Mouse (Mus musculus) urinary bladder, postnatal 36 days (tissue): ENCODE measurements around the gene Nup214.

Source experiments
- DNase-seq, 2 experiments: peaks; one replicate each; pipeline ENCODE4 v3.0.0; 2022; ENCODE audit warnings: low spot score in 2 of 2, mixed read lengths in 1 of 2

Gene Nup214

DNA sequence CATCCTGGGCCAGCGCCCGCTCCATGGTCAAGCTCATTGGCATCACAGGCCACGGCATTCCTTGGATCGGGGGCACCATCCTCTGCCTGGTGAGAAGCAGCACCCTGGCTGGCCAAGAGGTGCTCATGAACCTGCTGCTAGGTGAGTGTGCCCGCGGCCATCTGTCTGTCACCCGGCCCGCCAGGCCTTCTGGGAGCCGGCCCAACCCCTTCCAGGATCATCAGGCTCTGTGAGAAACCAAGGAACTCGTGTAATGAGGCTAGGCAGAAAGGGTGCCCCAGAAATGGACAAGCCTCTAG lies 121.8 kb downstream of the Nup214 start:
- no peak for DNase-seq

DNA sequence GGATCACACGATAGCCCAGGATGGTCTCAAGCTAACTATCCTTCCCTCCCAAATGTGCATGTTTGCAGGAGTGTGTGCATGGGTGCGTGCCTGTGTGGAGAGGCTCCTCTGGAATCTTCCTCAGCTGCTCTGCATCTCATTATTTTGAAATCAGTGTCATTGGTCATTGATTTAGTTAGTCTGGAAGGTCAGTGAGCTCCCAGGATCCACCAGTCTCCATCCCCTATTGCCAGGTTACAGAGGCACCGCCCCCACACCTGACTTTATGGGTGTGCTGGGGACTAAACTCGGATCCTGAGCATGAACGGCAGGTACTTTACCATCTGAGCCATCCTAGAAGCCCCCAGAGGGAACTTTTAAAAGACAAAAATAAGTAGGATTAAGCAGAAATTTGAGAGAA lies 128.7 kb downstream of the Nup214 start:
- no peak for DNase-seq

DNA sequence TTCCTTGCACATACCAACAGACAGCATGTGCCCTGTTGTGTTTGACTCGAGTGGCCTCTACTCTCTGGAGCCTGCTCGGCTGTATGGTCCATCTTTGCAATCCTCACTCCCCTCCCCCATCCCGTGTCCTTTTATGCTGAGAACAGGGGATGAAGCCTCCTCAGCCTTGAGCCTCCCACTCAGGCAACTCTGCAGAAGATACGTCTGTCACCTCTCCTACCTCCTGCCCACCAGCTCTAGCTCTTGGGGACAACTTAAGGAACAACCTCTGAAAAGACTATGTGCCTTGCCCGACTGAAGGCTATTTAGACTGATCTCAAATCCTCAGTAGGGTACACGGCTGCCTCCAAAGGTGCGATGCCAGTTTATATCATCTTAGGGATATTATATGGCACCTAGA lies 129.3 kb downstream of the Nup214 start:
- no peak for DNase-seq
